Mouse (Mus musculus) adrenal gland, adult (tissue): ENCODE data around the gene Fasn.
A peak's percentile ranks its signal among the peaks of the same experiment; 100 is the strongest.
"Not testable (repeated sequence)": the region's sequence is repeated elsewhere in the genome, so short reads cannot be mapped to it uniquely, and the experiment has no call there.

Experiments
- DNase-seq, 2 experiments: peaks; one replicate each; pipeline ENCODE4 v3.0.0; 2022 to 2023; ENCODE audit warnings: low spot score in 1 of 2; ENCODE audit not compliant: inconsistent age in 2 of 2

Gene Fasn

GRCm38 (mm10) chr11:120823956-120824786 lies at the start of gene Fasn:
TSS of gene Fasn (minus strand) at chr11:120824547.
- peak; percentile 98 to 99 for DNase-seq

GRCm38 (mm10) chr11:120873206-120873605 lies 48.9 kb upstream of the Fasn start:
- DNase-seq: peak; percentile 50 to 74

DNA sequence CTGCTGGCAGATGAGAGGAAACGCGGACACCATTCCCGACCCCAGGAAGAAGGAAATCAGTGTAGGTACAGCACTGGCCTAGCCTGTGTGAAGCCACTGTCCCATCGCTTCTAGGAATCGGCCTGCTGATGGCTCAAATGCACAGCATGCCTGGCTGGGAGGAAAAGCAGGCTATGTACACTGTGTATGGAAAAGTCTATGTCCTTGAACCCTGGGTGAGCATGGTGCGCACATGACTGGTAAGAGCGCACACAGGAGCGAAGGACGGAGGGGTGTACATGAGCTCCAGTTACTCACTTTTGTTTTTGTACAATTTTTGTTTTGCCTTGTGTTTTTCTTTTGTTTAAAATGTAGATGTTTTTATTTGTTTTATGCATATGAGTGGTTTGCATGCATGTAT lies 47.2 kb upstream of the Fasn start:
- DNase-seq: no peak

- DNase-seq: no peak
Measured at GRCm38 (mm10) chr11:120865816-120866215, 41.5 kb upstream of the Fasn start.

- DNase-seq: peak; percentile 50 to 65
Measured at GRCm38 (mm10) chr11:120862819-120863218, 38.5 kb upstream of the Fasn start.

DNA sequence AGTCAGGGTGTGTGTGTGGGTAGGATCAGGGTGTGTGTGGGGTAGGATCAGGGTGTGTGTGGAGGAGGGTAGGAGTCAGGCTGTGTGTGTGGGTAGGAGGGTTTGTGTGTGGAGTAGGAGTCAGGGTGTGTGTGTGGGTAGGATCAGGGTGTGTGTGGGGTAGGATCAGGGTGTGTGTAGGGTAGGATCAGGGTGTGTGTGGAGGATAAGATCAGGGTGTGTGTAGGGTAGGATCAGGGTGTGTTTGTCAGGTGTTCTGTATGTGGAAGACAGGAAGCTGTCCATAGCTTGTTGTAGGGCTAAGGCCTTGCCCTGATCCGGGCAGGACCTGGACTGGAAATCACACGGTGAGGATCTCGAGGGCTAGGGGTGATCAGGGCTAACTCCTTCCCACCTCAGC lies 31.6 kb upstream of the Fasn start:
- DNase-seq: not testable (repeated sequence)

GRCm38 (mm10) chr11:120853788-120854187 lies 29.4 kb upstream of the Fasn start:
- no peak for DNase-seq

- no peak for DNase-seq
Measured at GRCm38 (mm10) chr11:120853158-120853557, 28.8 kb upstream of the Fasn start.

DNA sequence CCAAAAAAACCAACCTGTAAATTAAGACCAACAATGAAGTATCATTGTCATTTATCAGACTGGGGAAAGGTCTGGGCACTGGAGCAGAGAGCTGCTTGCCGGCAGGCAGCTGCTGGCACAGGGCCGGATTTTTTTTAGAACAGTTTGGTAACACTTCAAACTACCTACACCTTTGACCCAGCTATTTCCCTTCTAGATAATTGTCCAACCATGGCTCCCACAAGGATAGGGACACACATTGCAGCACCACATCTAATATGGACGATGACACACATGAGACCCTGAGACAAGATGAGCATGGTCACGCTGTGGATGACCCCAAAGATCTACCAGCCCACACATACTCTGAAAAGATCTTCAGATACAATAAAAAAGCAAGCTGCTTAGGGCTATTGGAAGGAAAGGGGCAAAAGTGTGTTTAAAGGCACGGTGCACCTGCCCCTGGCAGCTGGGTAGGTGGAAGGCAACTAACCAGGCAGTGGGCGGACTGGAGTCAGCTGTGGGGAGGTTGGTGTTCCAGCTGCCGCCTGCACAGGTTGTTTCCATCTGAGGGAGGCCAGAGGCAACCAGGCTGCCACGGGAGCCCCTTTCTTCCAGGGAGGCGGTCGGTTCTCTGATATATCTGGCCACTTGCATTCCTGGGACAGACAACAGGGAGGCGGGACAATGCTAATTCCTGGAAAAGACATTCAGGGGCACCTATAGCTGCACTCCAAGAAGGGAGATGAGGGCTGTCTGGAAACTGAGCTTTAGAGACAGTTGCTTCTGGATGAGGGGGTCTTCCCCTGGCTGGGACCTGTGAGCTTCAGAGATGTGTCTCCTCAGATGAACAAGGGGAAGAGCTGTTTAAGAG lies 28.0 kb upstream of the Fasn start:
- DNase-seq: peak; percentile 51 to 79

- DNase-seq: no peak
Measured at GRCm38 (mm10) chr11:120851582-120851981, 27.2 kb upstream of the Fasn start.

GRCm38 (mm10) chr11:120851132-120851531 lies 26.8 kb upstream of the Fasn start:
- DNase-seq: peak in 1 of 2 experiments; percentile 62

DNA sequence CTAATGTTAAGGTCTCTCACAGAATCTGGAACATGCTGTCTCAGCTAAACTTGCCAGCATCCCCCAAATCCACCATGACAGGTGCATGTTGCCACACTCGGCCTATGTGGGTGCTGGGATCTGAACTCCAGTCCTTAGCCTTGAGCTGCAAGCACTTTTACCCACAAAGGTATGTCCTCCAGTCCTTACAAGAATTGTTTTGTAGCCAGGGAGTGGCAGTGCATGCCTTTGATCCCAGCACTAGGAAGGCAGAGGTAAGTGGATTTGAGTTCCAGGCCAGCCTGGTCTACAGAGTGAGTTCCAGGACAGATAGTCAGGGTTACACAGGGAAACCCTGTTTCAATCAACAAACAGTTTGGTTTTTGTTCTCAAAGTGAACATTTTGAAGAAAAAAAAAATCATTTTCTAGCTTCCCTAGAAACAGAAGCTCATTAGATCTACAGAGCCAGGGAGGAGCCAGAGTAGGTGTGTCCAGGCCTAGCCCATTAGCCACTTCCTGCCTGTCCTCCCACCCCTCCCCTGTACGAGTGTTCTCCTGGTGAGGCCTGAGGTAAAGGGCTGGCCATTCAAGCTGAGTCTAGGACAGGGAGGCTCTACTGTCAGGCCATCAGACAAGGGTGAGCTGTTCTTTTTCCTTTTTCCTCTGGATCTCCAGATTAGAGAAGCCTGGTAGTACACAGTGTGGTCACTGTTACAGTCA lies 26.1 kb upstream of the Fasn start:
- peak in 1 of 2 experiments; percentile 32 for DNase-seq

DNA sequence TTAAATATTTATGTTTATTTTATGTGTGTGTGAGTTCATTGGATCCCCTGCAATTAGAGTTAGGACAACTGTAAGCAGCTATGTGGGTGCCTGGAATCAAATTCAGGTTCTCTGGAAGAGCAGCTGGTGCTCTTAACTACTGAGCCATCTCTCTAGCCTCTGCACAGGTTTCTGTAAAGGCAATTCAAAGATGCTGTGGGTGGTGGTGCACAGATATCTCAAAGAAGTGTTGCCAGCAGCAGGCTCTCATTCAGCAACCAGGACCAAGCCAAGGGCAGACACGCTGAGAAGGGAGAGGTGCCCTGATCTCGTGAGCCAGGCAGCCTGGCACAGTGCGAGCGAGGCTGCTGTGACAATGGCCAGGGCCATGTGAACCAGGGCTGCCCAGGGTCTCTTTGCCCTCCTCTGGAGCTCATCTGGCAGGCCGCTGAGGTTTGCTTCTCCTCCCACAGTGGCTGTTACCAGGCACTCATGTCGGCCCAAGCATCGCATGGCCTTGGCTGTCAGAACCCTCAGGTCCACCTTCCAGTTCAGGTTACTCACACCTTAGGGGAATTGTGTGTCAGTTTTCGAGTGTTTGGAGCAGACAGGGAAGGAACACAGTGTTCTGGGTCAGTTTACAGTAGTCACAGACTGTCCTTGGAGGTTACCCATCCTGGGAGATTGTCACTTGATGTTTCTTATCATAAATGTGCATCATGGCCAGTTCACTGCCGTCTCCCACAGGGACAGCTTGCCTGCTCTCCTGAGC lies 22.6 kb upstream of the Fasn start:
- DNase-seq: peak; percentile 38 to 67

GRCm38 (mm10) chr11:120844329-120844728 lies 20.0 kb upstream of the Fasn start:
- DNase-seq: no peak

DNA sequence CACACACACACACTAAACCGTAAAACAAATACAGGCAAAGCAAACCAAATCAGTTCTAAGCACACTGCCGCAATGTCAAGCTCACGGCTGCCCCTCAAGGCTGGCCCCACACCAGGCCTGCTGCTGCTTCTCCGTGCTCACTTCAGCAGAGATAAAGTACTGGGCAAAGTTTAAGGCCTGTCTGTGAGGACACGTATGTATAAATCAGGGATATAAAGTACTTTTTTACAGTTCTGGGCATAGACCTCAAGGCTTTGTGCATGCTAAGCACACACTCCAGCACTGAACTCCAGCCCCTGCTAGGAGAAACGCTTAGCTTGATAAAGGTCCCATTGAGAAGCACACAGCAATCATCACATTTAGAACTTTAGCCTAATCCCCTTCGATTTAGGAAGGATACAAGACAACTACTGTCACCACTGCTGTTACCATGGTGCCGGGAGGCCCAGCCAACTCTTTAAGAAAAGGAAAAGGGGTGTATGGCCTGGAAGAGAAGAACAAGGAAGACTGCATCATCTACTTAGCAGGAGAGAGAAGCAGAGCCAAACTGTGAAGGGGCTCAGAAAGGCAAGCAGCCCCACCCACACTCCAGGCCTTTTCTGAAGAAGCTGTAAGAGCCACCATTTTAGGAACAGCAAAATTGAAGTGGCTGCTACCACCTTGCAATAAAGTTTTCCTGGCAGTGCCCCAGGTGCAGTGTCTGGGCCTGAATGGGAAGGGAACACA lies 9.4 kb upstream of the Fasn start:
- DNase-seq: no peak

DNA sequence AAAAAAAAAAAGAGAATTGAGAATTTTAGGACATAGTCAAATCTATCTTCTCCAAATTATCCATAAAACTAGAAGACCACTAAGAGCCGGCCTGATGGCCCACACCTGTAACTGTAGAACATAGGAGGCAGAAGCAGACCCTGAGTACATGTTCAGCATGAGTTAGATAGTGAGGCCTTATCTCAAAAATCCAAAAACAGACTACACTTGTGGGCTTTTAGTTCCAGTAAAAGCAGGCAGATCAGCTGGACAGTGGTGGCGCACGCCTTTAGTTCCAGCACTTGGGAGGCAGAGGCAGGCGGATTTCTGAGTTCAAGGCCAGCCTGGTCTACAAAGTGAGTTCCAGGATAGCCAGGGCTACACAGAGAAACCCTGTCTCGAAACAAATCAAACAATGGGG lies 8.6 kb upstream of the Fasn start:
- not testable (repeated sequence) for DNase-seq

- no peak for DNase-seq
Measured at GRCm38 (mm10) chr11:120831659-120832440, 7.5 kb upstream of the Fasn start.

- peak; percentile 17 to 75 for DNase-seq
Measured at GRCm38 (mm10) chr11:120830686-120831085, 6.3 kb upstream of the Fasn start.
